Mouse (Mus musculus) layer of hippocampus, postnatal 10 days (tissue): ENCODE measurements around the gene Tomm34. TPM values are rescaled to one million over a fixed set of nuclear protein-coding genes. Genes with fewer than 3 reads are reported as not detected.
A peak's percentile ranks its signal among the peaks of the same experiment; 100 is the strongest.

Source experiments
- DNase-seq, 2 experiments: peaks; one replicate each; pipeline ENCODE4 v3.0.0; 2021; ENCODE audit warnings: low spot score in 2 of 2
- long read RNA-seq: library from polyadenylated mRNA; stranded (forward); transcript quantifications from one replicate; pipeline ENCODE4 v2.0.0, GENCODE M21; 2023
- total RNA-seq, 2 experiments: library from RNA; stranded (reverse); gene quantifications; 2 replicates each; pipeline ENCODE4 v1.2.3; 2021

Tomm34 gene
- 10 to 100 TPM; 41.8 to 43.6 TPM for total RNA-seq
- long read RNA-seq, transcript Tomm34-202 (7 exons, 1,923 nt) = major isoform, 29 of 43 reads
- long read RNA-seq, transcript Tomm34-201 (7 exons, 2,302 nt) = minor isoform, 9 of 43 reads
- long read RNA-seq, partial matches to known transcripts = 4 of 43 reads
- long read RNA-seq, other reads (novel, unspliced or antisense) = 1 of 43 reads

- peak; percentile 86 to 92 for DNase-seq
These were observed at the start of gene Tomm34 for GRCm38 (mm10) chr2:164070765-164071436. Gene Tomm34, minus strand, starts transcription at chr2:164071169.

GRCm38 (mm10) chr2:164119503-164119902 lies 48.5 kb upstream of the Tomm34 start:
- DNase-seq = no peak

GRCm38 (mm10) chr2:164115531-164115930 lies 44.6 kb upstream of the Tomm34 start:
- no peak for DNase-seq

- DNase-seq = no peak
These were observed 43.1 kb upstream of the Tomm34 start for GRCm38 (mm10) chr2:164114051-164114450.

- DNase-seq = no peak
These were observed 40.6 kb upstream of the Tomm34 start for GRCm38 (mm10) chr2:164111546-164111945.

- DNase-seq = no peak
These were observed 37.5 kb upstream of the Tomm34 start for GRCm38 (mm10) chr2:164108501-164108900.

- no peak for DNase-seq
These were observed 36.3 kb upstream of the Tomm34 start for GRCm38 (mm10) chr2:164107125-164107874.

- peak in 1 of 2 experiments; percentile 38 for DNase-seq
These were observed 35.5 kb upstream of the Tomm34 start for GRCm38 (mm10) chr2:164106287-164107035.

- DNase-seq = peak; percentile 82 to 83
These were observed 32.5 kb upstream of the Tomm34 start for GRCm38 (mm10) chr2:164103501-164103900.

- DNase-seq = no peak
These were observed 31.4 kb upstream of the Tomm34 start for GRCm38 (mm10) chr2:164102366-164102765.

- DNase-seq = no peak
These were observed 31.0 kb upstream of the Tomm34 start for GRCm38 (mm10) chr2:164101936-164102335.

GRCm38 (mm10) chr2:164098603-164099250 lies 27.8 kb upstream of the Tomm34 start:
- no peak for DNase-seq

- DNase-seq = no peak
These were observed 23.2 kb upstream of the Tomm34 start for GRCm38 (mm10) chr2:164094152-164094551.

GRCm38 (mm10) chr2:164089508-164089907 lies 18.5 kb upstream of the Tomm34 start:
- DNase-seq = no peak

GRCm38 (mm10) chr2:164087416-164088017 lies 16.5 kb upstream of the Tomm34 start:
- no peak for DNase-seq

GRCm38 (mm10) chr2:164084342-164084700 lies 13.4 kb upstream of the Tomm34 start:
- no peak for DNase-seq

GRCm38 (mm10) chr2:164083609-164084341 lies 12.8 kb upstream of the Tomm34 start:
- DNase-seq = no peak

GRCm38 (mm10) chr2:164082175-164082574 lies 11.2 kb upstream of the Tomm34 start:
- DNase-seq = no peak

- DNase-seq = no peak
These were observed 10.6 kb upstream of the Tomm34 start for GRCm38 (mm10) chr2:164081577-164081976.

GRCm38 (mm10) chr2:164079488-164079887 lies 8.5 kb upstream of the Tomm34 start:
- DNase-seq = no peak
